Mouse (Mus musculus): ENCODE data around the gene Pcsk6. TPM values are rescaled to one million over a fixed set of nuclear protein-coding genes. Genes with fewer than 3 reads are reported as not detected.
"Not testable (repeated sequence)": the region's sequence is repeated elsewhere in the genome, so short reads cannot be mapped to it uniquely, and the experiment has no call there.

Gene Pcsk6
- 6.9 and 11.3 TPM in 2 replicates for polyA plus RNA-seq (2012; rRNA removed)

GRCm38 (mm10) chr7:65861591-65862472 is at the start of gene Pcsk6:
Gene Pcsk6 (plus strand): TSS chr7:65861734.
- DNase-seq = peak; percentile 34

GRCm38 (mm10) chr7:65813611-65814212 is 47.8 kb upstream of the Pcsk6 start:
- DNase-seq = no peak
- WGBS = 81% methylated on average over 8 of the region's 8 CpGs
- Histone ChIP-seq H3K4me1 (ENCODE audit: control insufficient read depth, insufficient read depth, low read length) (no peaks in the 10 kb centered on the region), H3K4me3 (replicated peaks; ENCODE audit: extremely low read depth, low read depth, low read length) (no peak overlapping the region)
- TF ChIP-seq CTCF (IDR thresholded peaks at IDR 0.05; ENCODE audit: insufficient read depth, low read length) (no peak), POLR2A (IDR thresholded peaks at IDR 0.05; ENCODE audit: borderline replicate concordance, extremely low read depth, low read depth, low read length) (no peak)

More at GRCm38 (mm10) chr7:65861591-65862472, at the start of gene Pcsk6:
- 5% methylated on average over 109 of the region's 111 CpGs for WGBS
- TF ChIP-seq POLR2A (IDR thresholded peaks at IDR 0.05; ENCODE audit: borderline replicate concordance, extremely low read depth, low read depth, low read length) (no peak), CTCF (IDR thresholded peaks at IDR 0.05; ENCODE audit: insufficient read depth, low read length) (no peak)
- H3K4me1 ChIP-seq (ENCODE audit: control insufficient read depth, insufficient read depth, low read length) = no peaks in the 10 kb centered on the region
- H3K4me3 ChIP-seq (replicated peaks; ENCODE audit: extremely low read depth, low read depth, low read length) = peak within 1 kb of the TSS; percentile 23

GRCm38 (mm10) chr7:65817564-65817963 is 44.0 kb upstream of the Pcsk6 start:
- no peaks in the 10 kb centered on the region for H3K4me1 ChIP-seq (ENCODE audit: control insufficient read depth, insufficient read depth, low read length)
- TF ChIP-seq CTCF (IDR thresholded peaks at IDR 0.05; ENCODE audit: insufficient read depth, low read length) (no peak), POLR2A (IDR thresholded peaks at IDR 0.05; ENCODE audit: borderline replicate concordance, extremely low read depth, low read depth, low read length) (no peak)
- DNase-seq = no peak
- no peak overlapping the region for H3K4me3 ChIP-seq (replicated peaks; ENCODE audit: extremely low read depth, low read depth, low read length)
- WGBS = 80% methylated on average over 8 of the region's 8 CpGs

- no peak for TF ChIP-seq CTCF (IDR thresholded peaks at IDR 0.05; ENCODE audit: insufficient read depth, low read length)
- TF ChIP-seq POLR2A (IDR thresholded peaks at IDR 0.05; ENCODE audit: borderline replicate concordance, extremely low read depth, low read depth, low read length) = no peak
- Histone ChIP-seq H3K4me1 (ENCODE audit: control insufficient read depth, insufficient read depth, low read length) (no peaks in the 10 kb centered on the region), H3K4me3 (replicated peaks; ENCODE audit: extremely low read depth, low read depth, low read length) (no peak overlapping the region)
- WGBS = 54% methylated on average over 8 of the region's 8 CpGs
- no peak for DNase-seq
These were observed 41.1 kb upstream of the Pcsk6 start for GRCm38 (mm10) chr7:65820391-65820790.

GRCm38 (mm10) chr7:65821901-65822300 is 39.6 kb upstream of the Pcsk6 start:
- 85% methylated on average over 4 of the region's 4 CpGs for WGBS
- not testable (repeated sequence) for DNase-seq; H3K4me3 ChIP-seq (replicated peaks; ENCODE audit: extremely low read depth, low read depth, low read length)

GRCm38 (mm10) chr7:65822506-65823119 is 38.9 kb upstream of the Pcsk6 start:
- Histone ChIP-seq H3K4me1 (ENCODE audit: control insufficient read depth, insufficient read depth, low read length) (no peaks in the 10 kb centered on the region), H3K4me3 (replicated peaks; ENCODE audit: extremely low read depth, low read depth, low read length) (no peak overlapping the region)
- no peak for TF ChIP-seq CTCF (IDR thresholded peaks at IDR 0.05; ENCODE audit: insufficient read depth, low read length)
- no peak for TF ChIP-seq POLR2A (IDR thresholded peaks at IDR 0.05; ENCODE audit: borderline replicate concordance, extremely low read depth, low read depth, low read length)
- WGBS = 66% methylated on average over 2 of the region's 2 CpGs
- no peak for DNase-seq

More at GRCm38 (mm10) chr7:65821901-65822300, 39.6 kb upstream of the Pcsk6 start:
- H3K4me1 ChIP-seq (ENCODE audit: control insufficient read depth, insufficient read depth, low read length) = not testable (repeated sequence)

GRCm38 (mm10) chr7:65839756-65840155 is 21.8 kb upstream of the Pcsk6 start:
- TF ChIP-seq POLR2A (IDR thresholded peaks at IDR 0.05; ENCODE audit: borderline replicate concordance, extremely low read depth, low read depth, low read length) = no peak
- TF ChIP-seq CTCF (IDR thresholded peaks at IDR 0.05; ENCODE audit: insufficient read depth, low read length) = no peak
- DNase-seq = no peak
- H3K4me3 ChIP-seq (replicated peaks; ENCODE audit: extremely low read depth, low read depth, low read length) = no peak overlapping the region
- H3K4me1 ChIP-seq (ENCODE audit: control insufficient read depth, insufficient read depth, low read length) = no peaks in the 10 kb centered on the region
- 93% methylated on average over 3 of the region's 3 CpGs for WGBS

GRCm38 (mm10) chr7:65843210-65843609 is 18.3 kb upstream of the Pcsk6 start:
- DNase-seq = no peak
- Histone ChIP-seq H3K4me1 (ENCODE audit: control insufficient read depth, insufficient read depth, low read length) (peaks cover 4% of the 10 kb centered on the region; the same call in 1 of the 2 replicates), H3K4me3 (replicated peaks; ENCODE audit: extremely low read depth, low read depth, low read length) (no peak overlapping the region)
- TF ChIP-seq CTCF (IDR thresholded peaks at IDR 0.05; ENCODE audit: insufficient read depth, low read length) = no peak
- no peak for TF ChIP-seq POLR2A (IDR thresholded peaks at IDR 0.05; ENCODE audit: borderline replicate concordance, extremely low read depth, low read depth, low read length)
- WGBS = 48% methylated on average over 2 of the region's 2 CpGs

GRCm38 (mm10) chr7:65860981-65861380 is 553 bp upstream of the Pcsk6 start:
- TF ChIP-seq POLR2A (IDR thresholded peaks at IDR 0.05; ENCODE audit: borderline replicate concordance, extremely low read depth, low read depth, low read length) (no peak), CTCF (IDR thresholded peaks at IDR 0.05; ENCODE audit: insufficient read depth, low read length) (no peak)
- Histone ChIP-seq H3K4me3 (replicated peaks; ENCODE audit: extremely low read depth, low read depth, low read length) (no peak overlapping the region), H3K4me1 (ENCODE audit: control insufficient read depth, insufficient read depth, low read length) (no peaks in the 10 kb centered on the region)
- DNase-seq = no peak
- 64% methylated on average over 7 of the region's 7 CpGs for whole genome bisulfite sequencing
